Mouse (Mus musculus): ENCODE measurements around the gene Rpgrip1l. TPM values are rescaled to one million over a fixed set of nuclear protein-coding genes. Genes with fewer than 3 reads are reported as not detected.
A peak's percentile ranks its signal among the peaks of the same experiment; 100 is the strongest.

The Rpgrip1l gene
- 10 to 100 TPM; 20.5 to 28.3 (median 26.7) TPM for total RNA-seq (2022)

GRCm38 (mm10) chr8:91312835-91313832 lies at the start of gene Rpgrip1l, which contains the start of gene Fto:
TSS of gene Rpgrip1l (minus strand) at chr8:91313262.
TSS of gene Fto (plus strand) at chr8:91313525.
- peak; percentile 91 to 98 for DNase-seq (ENCODE audit: low spot score in 2 of 2)

- no peak for DNase-seq (ENCODE audit: low spot score in 2 of 2)
These were observed 47.7 kb upstream of the Rpgrip1l start for GRCm38 (mm10) chr8:91360644-91361357.

DNA sequence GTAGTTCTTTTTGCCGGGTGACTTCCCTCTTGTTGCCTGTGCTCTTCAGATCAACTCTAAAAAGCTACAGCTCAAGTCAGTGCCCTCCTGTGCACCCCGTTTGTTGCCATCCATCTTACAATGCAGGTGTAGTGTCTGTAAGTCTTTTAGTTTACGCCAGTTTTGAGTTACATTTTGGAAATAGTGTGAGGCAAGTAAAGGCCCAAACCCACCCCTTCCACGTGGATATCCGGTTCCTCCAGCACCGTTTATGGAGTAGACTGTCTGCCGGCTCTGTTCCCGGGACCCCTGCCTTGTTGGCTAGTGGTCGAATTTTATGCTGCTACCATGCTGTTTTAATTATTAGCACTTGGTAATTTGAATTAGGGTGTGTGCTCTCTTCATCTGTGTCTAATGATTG lies 46.4 kb upstream of the Rpgrip1l start:
- DNase-seq (ENCODE audit: low spot score in 2 of 2), result no peak

GRCm38 (mm10) chr8:91358016-91358415 lies 45.0 kb upstream of the Rpgrip1l start:
- no peak for DNase-seq (ENCODE audit: low spot score in 2 of 2)

DNA sequence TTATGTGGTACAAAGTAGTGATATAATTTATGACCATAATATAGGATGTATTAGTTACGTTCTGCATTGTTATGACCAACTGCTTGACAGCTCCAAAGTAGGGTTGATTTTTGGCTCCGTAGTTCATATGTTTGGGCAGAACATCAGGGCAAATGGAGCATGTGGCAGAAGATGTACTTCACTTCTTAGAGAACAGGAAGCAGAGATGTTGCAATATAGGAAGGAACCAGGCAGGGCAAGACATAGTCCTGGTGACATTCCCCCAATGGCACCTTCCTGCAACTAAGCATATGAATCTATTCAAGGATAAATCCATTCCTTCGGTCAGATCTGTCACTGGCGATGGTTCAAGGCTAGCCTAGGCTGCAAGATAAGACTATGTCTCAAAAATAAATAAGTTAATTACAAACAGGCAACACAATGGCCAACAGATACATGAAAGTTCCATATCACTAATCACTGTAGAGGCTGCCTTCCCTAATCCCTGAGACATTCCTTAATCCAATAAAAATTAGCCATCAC lies 44.5 kb upstream of the Rpgrip1l start:
- no peak for DNase-seq (ENCODE audit: low spot score in 2 of 2)

DNA sequence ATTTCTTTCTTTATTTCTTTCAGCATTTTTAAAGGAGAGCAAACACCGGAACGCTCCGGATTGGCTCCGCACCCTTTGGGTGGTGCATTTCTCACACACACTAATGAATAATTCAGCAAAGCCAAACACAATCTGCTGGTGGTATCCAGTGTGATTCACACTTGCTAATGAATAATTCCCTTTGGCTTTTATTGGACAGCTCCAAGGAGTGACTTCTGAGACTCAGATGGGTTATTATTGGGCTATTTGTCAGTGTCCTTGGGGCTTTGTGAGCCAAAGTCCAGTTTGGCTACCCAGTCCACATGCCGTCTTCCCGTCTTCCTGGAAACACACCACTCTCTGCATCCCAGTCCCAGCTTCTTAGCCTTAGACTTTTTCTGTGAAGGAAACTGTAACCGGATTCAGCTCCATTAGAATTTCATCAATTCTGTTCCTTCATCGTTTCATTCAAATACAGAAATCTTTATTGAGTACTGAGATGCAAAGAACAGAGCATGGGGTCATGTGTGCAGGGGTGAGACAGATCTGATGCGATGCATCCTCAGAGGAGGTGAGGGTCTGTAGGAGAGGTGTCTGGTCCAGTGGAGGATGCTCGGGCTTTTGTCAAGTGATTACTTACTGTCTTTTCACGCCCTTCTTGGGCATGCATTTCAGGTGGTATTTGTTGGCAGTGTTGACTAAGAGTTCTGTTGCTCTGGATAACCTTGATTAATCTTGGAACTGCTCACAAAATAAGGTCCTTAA lies 43.1 kb upstream of the Rpgrip1l start:
- no peak for DNase-seq (ENCODE audit: low spot score in 2 of 2)

GRCm38 (mm10) chr8:91355301-91355905 lies 42.3 kb upstream of the Rpgrip1l start:
- DNase-seq (ENCODE audit: low spot score in 2 of 2), result no peak

GRCm38 (mm10) chr8:91353907-91354306 lies 40.8 kb upstream of the Rpgrip1l start:
- no peak for DNase-seq (ENCODE audit: low spot score in 2 of 2)

- no peak for DNase-seq (ENCODE audit: low spot score in 2 of 2)
These were observed 40.0 kb upstream of the Rpgrip1l start for GRCm38 (mm10) chr8:91353062-91353461.

- no peak for DNase-seq (ENCODE audit: low spot score in 2 of 2)
These were observed 39.5 kb upstream of the Rpgrip1l start for GRCm38 (mm10) chr8:91352598-91352997.

GRCm38 (mm10) chr8:91350628-91351027 lies 37.6 kb upstream of the Rpgrip1l start:
- peak; percentile 23 to 52 for DNase-seq (ENCODE audit: low spot score in 2 of 2)

DNA sequence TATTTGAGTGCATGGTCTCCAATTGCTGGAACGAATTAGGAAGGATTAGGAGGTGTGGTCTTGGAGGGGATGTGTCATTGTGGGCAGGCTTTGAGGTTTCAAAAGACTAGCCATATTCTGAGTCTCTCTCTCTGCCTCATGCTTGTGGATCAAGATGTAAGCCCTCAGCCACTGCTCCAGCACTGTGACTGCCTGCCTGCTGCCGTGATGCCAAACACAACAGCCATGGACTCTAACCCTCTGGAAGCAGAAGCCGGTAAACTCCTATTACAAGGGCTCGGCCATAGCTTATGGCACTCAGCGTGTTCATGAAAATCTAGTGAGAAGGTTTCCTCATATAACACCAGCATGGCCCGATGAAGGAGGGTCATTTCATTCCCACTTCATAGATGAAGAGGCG lies 36.8 kb upstream of the Rpgrip1l start:
- DNase-seq (ENCODE audit: low spot score in 2 of 2), result no peak

DNA sequence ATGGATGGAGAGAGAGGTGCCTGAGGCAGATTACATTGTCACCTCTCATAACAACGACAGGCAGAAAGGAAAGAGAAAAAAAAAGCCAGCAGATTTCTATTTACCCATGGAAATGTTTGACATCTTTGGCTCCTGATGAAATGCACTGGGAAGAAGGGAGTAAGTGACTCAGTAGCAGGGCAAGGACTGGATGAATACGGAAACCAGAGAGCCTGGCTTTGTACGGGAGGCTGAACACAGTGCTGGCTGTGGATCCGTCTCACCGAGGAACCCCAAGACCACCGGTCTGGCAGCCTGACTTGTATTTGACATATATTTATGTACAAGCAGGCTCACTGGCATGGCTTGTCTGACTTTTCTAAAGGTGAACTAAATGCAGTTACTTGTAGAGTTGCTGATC lies 34.5 kb upstream of the Rpgrip1l start:
- no peak for DNase-seq (ENCODE audit: low spot score in 2 of 2)

- no peak for DNase-seq (ENCODE audit: low spot score in 2 of 2)
These were observed 34.1 kb upstream of the Rpgrip1l start for GRCm38 (mm10) chr8:91347146-91347545.

DNA sequence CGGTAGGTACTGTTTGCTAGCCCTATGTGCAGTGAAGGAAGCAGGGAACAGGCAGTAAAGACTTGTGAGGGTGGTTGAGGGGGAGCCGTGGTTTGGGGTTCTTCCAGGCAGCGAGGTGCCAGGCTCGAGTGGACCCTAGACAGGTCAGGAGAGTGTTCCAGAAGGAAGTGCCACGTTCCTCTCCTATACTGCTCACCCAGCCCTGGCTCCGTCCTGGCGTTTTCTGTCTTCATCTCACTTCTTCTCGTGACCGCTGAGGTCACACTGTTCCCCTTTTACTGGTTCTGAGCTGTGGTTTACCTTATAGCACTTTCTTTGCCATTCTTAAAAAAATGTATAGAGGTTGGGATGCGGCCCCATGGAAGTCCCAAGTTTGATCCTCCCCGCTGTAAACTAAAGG lies 31.6 kb upstream of the Rpgrip1l start:
- DNase-seq (ENCODE audit: low spot score in 2 of 2), result no peak

DNA sequence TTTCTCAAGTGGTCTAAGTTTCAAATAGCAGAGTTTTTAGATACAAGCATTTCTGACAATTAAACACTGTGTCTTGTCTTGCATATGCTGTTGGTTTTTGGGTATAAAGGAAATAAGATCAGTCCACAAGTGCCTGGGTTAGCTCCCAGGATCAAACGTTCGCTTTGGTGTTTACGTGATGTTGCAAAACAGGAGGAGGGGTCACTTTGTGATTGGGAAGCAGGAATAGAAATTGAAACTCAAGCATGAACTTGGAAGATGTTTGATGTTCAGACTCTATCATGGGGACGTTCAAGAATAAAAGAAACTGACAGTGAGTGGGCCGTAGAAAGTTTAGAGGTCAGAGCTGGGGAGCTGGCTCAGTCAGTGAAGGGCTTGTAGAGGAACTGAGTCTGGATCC lies 29.7 kb upstream of the Rpgrip1l start:
- DNase-seq (ENCODE audit: low spot score in 2 of 2), result no peak

DNA sequence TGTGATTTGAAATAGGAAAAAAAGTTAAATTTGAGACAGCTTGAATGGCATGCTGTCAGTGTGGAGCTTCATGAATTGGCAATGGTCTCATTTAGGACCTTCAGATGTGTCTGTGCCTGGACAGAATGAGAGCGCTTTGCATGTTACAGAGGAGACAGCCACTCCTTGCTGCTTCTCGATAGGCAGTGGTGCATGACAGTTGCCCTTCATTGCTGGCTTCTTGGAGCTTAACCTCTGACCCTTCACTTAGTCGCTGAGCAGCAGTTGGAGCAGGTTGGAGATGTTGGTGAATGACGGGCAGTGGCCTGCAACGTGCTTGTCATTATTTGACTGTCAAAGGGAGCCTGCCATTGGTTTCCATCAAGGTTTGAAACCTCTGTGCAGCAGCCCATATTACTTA lies 29.1 kb upstream of the Rpgrip1l start:
- no peak for DNase-seq (ENCODE audit: low spot score in 2 of 2)

DNA sequence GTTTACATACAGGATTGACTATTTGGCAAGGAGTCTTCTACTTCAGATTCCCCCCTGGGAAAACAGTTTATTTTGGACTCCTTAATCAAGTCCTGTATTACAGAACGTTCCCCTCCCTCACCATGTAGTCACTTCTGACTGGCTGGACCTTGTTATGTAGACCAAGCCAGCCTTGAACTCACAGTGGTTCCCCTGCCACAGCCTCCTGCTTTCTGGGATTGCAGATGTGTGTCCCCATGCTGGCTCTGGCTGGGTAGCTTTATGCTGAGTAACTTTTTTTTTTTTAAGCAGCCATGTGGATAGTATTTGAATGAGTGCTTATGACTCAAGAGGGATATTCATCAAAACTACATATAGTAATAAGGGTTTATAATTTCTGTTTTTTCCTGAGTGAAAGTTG lies 27.7 kb upstream of the Rpgrip1l start:
- DNase-seq (ENCODE audit: low spot score in 2 of 2), result no peak

DNA sequence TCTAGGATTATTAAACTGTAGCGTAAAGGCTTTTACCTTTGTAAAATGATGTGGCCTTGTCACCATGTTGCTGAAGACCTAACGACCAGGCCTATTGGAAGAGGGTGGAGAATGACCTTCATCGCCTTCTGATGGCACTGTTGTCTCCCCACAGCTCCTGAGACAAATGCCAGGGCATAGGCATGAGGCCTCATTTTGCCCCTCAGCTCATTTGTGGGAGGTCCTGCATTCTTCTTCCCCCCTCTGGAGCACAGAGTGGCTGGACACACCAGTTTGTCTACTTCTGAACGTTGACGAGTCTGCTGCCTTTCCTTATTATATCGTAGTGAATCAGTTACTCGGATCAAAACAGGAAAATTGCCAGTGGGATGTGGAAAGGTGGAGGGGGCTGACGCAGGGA lies 26.6 kb upstream of the Rpgrip1l start:
- no peak for DNase-seq (ENCODE audit: low spot score in 2 of 2)

- peak in 1 of 2 experiments; percentile 55 for DNase-seq (ENCODE audit: low spot score in 2 of 2)
These were observed 25.5 kb upstream of the Rpgrip1l start for GRCm38 (mm10) chr8:91338389-91339154.

Measured in left cerebral cortex, adult 8-10 months (tissue).